Mouse (Mus musculus) kidney, postnatal 25 days (tissue): ENCODE measurements at regions not wholly inside any gene's neighbourhood (a gene's known extent, or its start where the extent isn't known, plus 50 kb on each side); places are given as distances from the start of the nearest gene placed in this dataset.

ENCODE experiments used
- DNase-seq, 2 experiments: peaks; one replicate each; pipeline ENCODE4 v3.0.0; 2021; ENCODE audit warnings: mixed read lengths in 2 of 2

GRCm38 (mm10) chr3:4226986-4227385 lies 1523.6 kb upstream of the Gm8797 start:
- no peak for DNase-seq

- DNase-seq: peak in 1 of 2 experiments; percentile 17
These were observed 1479.2 kb upstream of the Gm8797 start for GRCm38 (mm10) chr3:4271361-4271760.

- no peak for DNase-seq
These were observed 1476.0 kb upstream of the Gm8797 start for GRCm38 (mm10) chr3:4274607-4275006.

GRCm38 (mm10) chr3:4278042-4278441 lies 1472.6 kb upstream of the Gm8797 start:
- no peak for DNase-seq

- DNase-seq: no peak
These were observed 1470.1 kb upstream of the Gm8797 start for GRCm38 (mm10) chr3:4280366-4281020.

GRCm38 (mm10) chr3:4281092-4281491 lies 1469.5 kb upstream of the Gm8797 start:
- no peak for DNase-seq

GRCm38 (mm10) chr3:4287141-4287540 lies 1463.5 kb upstream of the Gm8797 start:
- DNase-seq: no peak

GRCm38 (mm10) chr3:4336441-4336840 lies 1414.2 kb upstream of the Gm8797 start:
- DNase-seq: no peak

GRCm38 (mm10) chr3:4339153-4339552 lies 1411.5 kb upstream of the Gm8797 start:
- DNase-seq: peak; percentile 18 to 48
